Mouse (Mus musculus) T-cell, adult 2 months (primary cell): ENCODE measurements around the gene Bri3.

Experiments used
- DNase-seq: peaks from one replicate; pipeline ENCODE4 v3.0.0; 2022; ENCODE audit warnings: low spot score

Gene Bri3

DNA sequence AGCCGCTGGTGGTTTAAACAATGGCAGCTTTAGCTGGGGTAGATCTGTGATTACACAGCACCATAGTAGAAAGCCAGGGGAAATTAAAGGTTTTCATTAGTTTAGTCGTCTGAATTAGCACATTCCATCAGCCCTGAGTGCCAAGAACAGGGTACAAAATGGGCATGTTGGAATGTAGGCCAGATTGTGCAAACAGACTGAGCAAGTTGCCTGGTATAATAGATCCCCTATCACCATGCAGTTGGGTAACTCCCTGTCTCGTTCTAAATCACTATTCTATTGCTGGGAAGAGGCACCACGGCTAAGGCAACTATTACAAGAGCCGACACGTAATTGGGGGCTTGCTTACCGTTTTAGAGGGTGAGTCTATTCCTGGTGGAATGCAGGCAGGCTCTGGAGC, 9.5 kb upstream of the Bri3 start:
- DNase-seq: no peak

GRCm38 (mm10) chr5:144238969-144239368, 5.3 kb upstream of the Bri3 start:
- no peak for DNase-seq

- DNase-seq: no peak
These were observed 1.4 kb downstream of the Bri3 start for GRCm38 (mm10) chr5:144245592-144245991.

- DNase-seq: no peak
These were observed 2.4 kb downstream of the Bri3 start for GRCm38 (mm10) chr5:144246669-144247068.

DNA sequence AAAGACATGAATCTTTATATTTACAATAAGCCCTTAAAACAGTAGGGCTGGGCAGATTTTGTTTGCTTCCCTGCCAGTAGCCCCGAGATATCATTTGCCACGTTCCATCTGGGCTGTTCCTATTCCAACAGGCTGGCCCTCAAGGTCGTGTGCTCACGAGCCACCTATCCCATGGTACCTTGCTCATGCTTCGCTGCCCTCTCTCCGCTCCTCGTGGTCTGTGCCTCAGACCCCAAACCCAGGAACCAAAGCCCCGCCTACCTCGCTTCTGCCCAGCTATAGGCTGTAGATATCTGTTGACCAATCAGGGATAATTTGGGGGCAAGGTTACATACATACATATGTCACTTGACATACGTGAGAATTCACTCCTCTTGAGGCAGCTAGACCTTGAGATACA, 3.1 kb downstream of the Bri3 start:
- no peak for DNase-seq

DNA sequence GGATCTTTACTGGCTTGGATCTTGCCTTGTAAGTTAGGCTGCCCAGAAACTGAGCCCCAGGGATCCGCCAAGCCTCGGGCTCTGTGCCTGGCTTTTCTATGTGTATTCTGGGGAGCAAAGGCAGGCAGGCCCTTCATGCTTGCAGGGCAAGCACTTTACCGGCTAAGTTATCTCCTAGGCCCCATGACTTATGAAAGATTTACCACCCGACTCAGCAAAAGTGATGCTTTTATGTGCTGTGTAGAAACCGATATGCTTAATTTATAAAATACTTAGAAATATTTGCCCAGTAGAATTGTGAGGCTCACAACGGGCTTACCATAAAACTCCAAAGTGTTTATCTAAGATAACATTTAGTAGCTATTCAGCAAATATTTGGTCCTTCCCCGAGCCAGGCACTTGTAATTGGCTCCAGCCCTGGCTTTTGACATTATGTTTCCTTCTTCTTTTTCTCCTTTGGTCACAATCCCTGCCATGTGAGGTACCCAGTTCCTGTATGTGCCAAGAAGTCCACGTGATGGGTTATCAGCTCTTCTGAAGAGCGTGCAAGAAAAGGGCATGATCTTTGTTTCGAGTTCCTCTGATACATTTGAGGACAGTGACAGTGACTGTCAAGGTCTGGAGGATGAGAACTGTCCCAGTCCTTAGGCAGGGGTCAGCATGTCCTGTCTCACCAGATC, 3.8 kb downstream of the Bri3 start:
- DNase-seq: no peak

DNA sequence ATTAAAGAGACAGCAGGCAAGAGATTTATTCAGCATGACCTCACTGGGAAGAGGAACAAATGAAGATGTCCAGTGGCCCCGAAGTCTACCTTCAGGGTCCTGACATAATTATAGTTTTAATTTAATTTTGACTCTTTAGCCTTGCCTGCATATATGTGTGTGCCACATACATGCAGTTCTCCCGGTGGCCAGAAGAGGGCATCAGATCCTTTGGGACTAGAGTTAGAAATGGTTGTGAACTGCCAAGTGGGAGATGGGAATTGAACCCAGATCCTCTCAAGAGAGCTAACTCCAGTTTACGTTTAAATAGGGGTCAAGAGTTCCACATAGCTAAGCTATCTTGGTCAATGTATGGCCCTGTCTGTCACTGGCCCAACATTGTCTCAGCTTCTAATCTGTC, 5.6 kb downstream of the Bri3 start:
- no peak for DNase-seq

DNA sequence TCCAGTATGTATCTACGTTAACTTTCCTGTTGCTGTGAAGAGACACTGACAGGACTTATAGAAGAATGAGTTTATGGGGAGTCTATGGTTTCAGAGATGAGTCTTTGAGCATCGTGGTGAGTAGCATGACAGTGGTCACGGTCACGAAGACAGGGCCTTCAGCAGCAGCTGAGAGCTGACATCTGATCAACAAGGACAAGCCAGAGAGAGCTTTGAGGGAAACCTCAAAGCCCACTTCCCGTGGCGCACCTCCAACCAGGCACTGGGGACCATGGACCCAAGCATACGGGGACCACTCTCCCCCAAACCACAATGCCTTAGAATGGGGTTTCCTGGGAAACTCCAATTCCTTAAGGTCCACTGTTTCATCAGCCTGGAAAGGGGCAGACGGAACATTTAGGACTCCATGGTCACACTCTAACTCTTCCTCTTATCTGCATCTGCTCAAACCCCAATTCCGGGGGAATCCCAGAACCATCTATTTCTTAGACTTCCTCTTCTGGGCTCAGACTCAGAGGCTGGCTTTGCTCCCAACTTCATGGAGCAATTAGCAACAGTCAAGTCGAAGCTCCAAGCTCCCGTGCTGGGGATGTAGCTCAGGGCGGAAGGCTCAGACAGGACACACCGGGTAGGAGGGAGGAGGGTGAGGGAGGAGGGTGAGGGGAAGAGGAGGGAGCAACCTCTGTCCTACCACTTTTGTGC, 7.8 kb downstream of the Bri3 start:
- no peak for DNase-seq

GRCm38 (mm10) chr5:144253212-144253611, 9.0 kb downstream of the Bri3 start:
- no peak for DNase-seq

DNA sequence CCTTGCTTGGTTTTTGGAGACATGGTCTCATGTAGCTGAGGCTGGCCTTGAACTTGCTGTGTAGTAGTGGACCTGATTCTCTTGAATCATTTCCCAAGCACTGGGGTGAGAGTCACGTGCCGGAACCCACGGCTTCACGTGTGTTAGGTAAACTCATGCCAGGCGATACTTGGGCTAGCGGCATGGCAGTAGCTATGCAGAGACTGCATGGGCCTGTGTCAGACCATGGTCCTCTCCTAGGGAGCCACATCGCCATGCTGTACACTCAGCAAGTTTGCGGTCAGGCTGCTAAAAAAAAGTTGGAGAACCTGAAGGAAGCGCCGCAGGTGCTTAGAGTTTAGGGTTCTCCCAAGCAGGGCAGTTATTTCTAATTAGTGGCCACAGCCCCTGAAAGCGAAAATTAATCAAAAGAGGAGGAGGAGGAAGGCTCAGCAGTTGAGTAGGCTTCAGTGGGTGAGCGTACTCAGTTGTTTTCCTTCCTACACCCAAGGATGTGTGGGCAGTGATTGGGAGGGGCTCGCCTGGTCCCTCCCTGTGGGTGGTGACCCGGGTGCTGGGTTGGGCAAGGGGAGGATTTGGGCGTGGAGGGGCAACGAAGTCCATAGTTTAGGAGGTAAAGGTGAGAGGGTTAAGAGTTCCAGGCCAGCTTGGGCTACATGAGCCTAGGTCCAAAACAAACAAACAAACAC, 10.0 kb downstream of the Bri3 start:
- peak; percentile 52 for DNase-seq

DNA sequence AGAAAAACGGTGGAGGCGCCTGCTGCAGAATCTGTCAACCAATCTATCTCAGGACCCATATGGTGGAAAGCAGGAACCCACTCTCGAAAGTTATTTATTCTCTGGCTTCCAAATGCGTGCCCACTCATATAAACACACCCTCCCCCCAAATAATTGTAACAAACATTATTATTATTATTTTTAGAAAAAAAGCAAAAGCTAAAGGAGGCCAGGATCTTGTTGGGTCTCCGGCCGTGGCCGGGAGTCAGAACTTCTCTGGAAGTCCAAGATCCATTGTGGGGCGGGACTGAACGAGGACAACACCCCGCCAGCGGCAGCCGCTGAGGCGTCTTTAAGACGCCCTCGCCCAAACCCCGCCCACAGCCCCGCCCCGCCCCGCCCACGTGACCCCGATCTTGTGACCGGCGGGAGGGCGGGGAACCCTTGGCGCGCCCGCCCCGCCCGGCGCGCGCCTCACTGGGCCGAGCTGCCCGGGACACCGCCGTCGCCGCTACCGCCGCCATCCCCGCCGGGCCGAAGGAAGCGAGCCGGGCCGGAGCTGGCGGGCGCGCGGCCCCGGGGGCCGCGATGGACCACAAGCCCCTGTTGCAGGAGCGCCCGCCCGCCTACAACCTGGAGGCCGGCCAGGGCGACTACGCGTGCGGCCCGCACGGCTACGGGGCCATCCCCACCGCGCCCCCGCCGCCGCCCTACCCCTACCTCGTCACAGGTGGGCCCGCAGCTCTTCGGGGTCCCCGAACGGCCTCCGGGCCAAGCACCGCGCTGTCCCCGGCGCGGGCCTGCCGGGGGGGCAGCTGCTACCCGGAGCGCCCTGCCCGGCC, 10.8 kb downstream of the Bri3 start:
- DNase-seq: peak; percentile 82

DNA sequence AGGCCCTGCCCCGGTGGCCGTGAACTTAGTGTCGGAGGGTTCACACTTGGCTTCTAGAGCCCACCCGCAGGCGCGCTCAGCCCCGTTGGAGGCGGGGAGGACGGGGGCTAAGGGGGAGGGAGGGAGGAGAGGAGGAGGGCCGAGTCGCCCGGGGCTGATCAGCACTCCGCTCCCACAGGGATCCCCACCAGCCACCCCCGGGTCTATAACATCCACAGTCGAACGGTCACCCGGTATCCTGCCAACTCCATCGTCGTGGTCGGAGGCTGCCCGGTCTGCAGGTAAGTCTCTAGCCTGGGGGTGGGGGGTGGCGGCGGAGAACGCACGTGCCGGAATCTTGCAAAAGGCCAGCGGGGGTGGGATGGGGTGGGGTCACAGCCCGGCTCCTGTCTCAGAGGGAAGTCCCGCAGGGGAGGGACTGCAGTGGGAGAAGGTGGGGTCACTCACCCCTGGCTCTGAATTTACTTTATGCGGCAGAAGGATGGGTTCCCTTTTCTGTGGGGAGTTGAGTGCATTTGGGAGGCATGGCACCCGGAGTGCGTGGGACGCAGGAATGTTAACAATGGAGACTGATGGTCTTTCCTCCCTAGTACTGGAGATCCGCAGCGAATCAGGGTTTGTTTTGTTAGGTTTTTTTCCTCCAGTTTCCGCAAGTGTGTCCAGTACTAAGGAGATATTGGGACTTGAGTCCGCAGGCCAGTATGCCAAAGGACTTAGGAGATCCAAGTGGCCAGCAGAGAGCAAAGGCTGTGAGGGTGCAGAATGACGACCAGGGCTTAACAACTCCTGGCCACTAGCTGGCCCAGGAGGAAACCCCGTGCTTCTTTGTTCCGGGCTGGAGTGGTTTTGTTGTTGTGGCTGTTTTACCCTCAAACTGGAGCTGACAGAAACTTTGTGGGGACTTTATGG, 11.6 kb downstream of the Bri3 start:
- DNase-seq: peak; percentile 28

DNA sequence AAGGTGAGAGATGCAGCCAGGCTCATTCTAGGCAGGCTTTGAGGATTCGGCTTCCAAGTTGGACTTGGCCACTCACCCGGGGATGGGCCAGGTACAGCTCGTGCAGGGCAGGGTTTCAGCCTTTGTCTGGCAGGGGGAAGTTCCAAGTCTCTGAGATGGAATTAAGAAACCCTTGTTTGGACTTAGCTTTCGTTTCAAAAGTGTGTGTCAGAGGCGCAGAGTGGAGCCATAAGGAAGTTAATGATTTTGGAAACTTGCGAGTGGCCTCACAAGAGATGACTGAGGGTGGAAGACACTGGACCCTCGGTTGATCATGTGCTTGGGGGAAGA, 12.3 kb downstream of the Bri3 start:
- no peak for DNase-seq

DNA sequence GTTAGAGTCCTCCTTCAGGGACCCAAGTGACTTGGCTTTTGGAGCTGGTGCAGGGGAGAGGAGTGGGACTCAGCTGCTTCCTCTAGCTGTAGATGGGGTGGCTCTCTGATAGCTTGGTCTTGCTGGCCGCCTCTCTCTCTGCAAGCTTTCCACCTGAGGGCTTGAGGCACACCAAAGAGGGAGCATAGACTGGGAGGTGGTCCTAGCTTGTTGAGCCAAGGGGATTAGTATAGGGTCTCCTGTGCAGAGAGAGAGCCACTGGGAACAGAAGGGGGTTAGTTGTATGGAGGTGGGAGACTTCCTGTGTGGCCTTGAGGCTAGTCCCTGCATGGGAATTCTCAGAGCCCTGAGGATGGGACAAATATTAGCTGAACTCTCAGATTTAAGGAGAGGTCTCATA, 12.7 kb downstream of the Bri3 start:
- DNase-seq: no peak

DNA sequence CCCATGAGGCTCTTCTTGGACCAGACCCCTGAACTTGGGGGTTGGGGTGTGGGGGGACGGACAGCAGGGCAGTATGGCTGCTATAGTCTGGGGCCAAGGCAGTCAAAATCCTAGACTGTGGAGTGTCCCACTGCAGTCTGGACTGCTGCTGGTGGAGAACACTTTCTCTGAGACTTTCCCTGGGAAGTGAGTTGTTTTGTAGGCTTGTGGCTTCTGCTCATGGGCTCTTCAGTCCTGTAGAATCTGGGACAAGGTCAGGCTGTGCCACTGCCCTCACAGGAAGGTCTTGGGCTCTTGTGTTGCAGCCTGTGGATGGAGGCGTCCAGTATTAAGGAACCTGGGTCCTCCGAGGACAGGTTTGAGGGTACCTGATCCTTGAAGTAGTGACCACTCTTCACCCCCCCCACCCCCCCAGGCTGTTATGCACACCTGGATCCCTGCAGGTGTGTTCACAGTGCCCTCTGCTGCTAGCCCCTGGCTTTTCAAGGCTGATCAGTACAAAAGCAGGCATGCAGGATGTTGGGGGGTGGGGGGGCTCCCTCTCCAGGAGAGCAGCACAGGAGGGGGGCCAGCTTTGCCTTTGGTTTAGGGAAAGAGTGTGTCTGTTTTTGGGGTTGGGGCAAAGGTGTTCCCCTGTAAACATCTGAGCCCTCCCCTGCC, 13.3 kb downstream of the Bri3 start:
- DNase-seq: no peak

DNA sequence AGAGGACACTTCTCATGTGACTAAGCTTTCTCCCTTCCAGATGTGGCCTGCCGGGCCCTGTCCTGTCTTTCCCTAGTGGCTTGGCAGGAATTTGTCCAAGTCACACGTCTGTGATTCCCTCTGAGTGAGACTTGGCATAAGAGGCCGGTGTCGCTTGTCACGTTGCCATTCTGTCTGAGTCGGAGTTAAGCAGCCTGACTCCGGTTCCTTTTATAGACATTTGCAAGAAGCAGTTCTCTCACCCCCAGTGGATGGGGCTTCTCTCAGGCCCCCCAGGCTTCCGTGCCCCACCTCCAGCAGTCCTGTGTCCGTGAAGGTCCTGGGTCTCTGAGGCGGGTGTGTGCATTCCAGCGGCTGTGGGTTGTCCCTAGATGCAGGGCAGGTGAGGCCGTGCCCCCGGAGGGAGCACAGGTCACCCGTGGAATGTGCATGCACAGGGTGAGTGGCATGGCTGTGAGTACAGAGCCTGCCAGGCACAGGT, 13.9 kb downstream of the Bri3 start:
- DNase-seq: no peak

GRCm38 (mm10) chr5:144258687-144259086, 14.4 kb downstream of the Bri3 start:
- DNase-seq: no peak

DNA sequence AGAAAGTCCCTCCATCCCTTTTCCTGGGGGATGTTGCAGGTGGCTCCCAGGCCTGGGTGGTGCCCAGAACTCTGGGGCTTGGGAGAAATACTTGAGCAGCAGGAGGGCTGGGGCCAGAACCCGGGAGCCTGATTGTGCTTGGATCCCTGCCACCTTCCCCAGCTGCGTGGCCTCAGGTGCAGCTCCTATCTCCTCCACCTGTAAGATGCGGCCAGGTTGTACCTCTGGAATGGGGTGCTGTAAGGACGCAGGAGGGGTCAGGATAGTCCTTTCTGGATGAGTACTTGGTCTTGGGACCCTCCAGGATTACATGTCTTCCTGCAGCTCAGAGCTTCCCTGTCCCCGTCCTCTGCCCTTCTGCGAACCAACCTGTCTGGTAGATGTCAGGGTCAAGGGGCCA, 15.0 kb downstream of the Bri3 start:
- DNase-seq: no peak

GRCm38 (mm10) chr5:144260464-144260863, 16.2 kb downstream of the Bri3 start:
- no peak for DNase-seq

DNA sequence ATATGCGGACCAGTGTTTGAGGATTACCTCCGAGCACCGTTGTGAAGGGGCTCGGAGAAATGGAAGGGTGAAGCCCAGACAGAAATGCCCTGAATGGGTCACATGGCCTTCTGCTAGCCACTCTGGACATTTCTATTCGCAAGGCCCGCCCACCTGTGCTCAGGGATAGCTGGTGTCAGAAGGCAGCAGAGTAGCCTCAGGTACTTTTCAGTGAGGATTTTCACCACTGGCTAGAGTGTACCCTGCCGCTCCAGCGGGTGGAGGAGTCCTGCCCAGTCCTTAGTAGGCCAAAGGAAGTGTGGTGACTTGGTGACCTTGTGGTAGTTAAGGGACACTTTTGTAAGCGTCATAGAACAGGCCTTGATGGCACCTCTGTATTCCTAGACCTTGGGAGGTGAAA, 17.1 kb downstream of the Bri3 start:
- DNase-seq: no peak

GRCm38 (mm10) chr5:144261829-144262228, 17.6 kb downstream of the Bri3 start:
- DNase-seq: no peak
